Mouse (Mus musculus): Measurements from ENCODE around the gene Nrxn3. TPM values are rescaled to one million over a fixed set of nuclear protein-coding genes. Genes with fewer than 3 reads are reported as not detected.

Gene Nrxn3
- polyA plus RNA-seq (2012; rRNA removed) = 0.13 TPM in 2 replicates

GRCm38 (mm10) chr12:88722691-88723070 lies at the start of gene Nrxn3:
Gene Nrxn3 (plus strand): TSS chr12:88722876.

Data from liver, embryonic 18 days (tissue).